Mouse (Mus musculus) stomach, embryonic 14.5 days (tissue): Measurements from ENCODE around the gene 1700010B08Rik. TPM values are rescaled to one million over a fixed set of nuclear protein-coding genes. Genes with fewer than 3 reads are reported as not detected.
"Not testable (repeated sequence)": the region's sequence is repeated elsewhere in the genome, so short reads cannot be mapped to it uniquely, and the experiment has no call there.

Experiments used
- ATAC-seq: fragments of 200-750 bp; cut with Nextera tagmentation; 2 replicates; pipeline ENCODE4 v1.8.0; 2017; ENCODE audit warnings: low read depth, moderate TSS enrichment; ENCODE audit not compliant: insufficient number of reproducible peaks, insufficient read depth, low FRiP score
- H3K27ac ChIP-seq: fragments of 300-500 bp; sonication (generic); 2 replicates; pipeline ENCODE4 v1.5.1; 2014; ENCODE audit warnings: mild to moderate bottlenecking, low read length, moderate library complexity, mixed read lengths
- H3K27me3 ChIP-seq: fragments of 300-500 bp; sonication (generic); 2 replicates; pipeline ENCODE4 v1.6.1; 2014; ENCODE audit warnings: low read length, control low read depth, mixed read lengths; ENCODE audit not compliant: control insufficient read depth, insufficient read depth
- H3K36me3 ChIP-seq: fragments of 300-500 bp; sonication (generic); 2 replicates; pipeline ENCODE4 v1.6.1; 2014; ENCODE audit warnings: mild to moderate bottlenecking, control low read depth, low read length, moderate library complexity, mixed read lengths; ENCODE audit not compliant: control insufficient read depth, insufficient read depth
- H3K4me1 ChIP-seq: fragments of 300-500 bp; sonication (generic); 2 replicates; pipeline ENCODE4 v1.6.1; 2014; ENCODE audit warnings: low read length, control low read depth, mixed read lengths; ENCODE audit not compliant: control insufficient read depth, insufficient read depth
- H3K4me2 ChIP-seq: fragments of 300-500 bp; sonication (generic); replicated peaks from 2 replicates; pipeline ENCODE4 v1.6.1; 2014; ENCODE audit warnings: low read depth, low read length, control low read depth
- H3K4me3 ChIP-seq: fragments of 300-500 bp; sonication (generic); 2 replicates; pipeline ENCODE4 v1.5.1; 2014; ENCODE audit warnings: low read depth, low read length, control low read depth
- H3K9ac ChIP-seq: fragments of 300-500 bp; sonication (generic); replicated peaks from 2 replicates; pipeline ENCODE4 v1.6.1; 2014; ENCODE audit warnings: low read depth, mild to moderate bottlenecking, control low read depth, low read length, moderate library complexity, mixed read lengths
- H3K9me3 ChIP-seq: fragments of 300-500 bp; sonication (generic); 2 replicates; pipeline ENCODE4 v1.6.1; 2016; ENCODE audit warnings: low read depth, low read length, control low read depth; ENCODE audit not compliant: control insufficient read depth
- WGBS: fragments of 180-500 bp; shearing (Covaris S2); extraction: QIAGEN DNeasy Blood & Tissue Kit; methylation state at CpG from one replicate; pipeline ENCODE4 v1.1.7; 2014; 5-methylcytosine and 5-hydroxymethylcytosine counted together
- polyA plus RNA-seq: library from polyadenylated mRNA; unstranded; fragments of >200 nt; fragmentation: Nextera tagmentation; extraction: Ambion mirVana; gene quantifications from 2 replicates; pipeline ENCODE4 v1.2.1, GENCODE M21; 2014

Gene 1700010B08Rik
- polyA plus RNA-seq, 1 experiment from 2014 or later = not detected

DNA sequence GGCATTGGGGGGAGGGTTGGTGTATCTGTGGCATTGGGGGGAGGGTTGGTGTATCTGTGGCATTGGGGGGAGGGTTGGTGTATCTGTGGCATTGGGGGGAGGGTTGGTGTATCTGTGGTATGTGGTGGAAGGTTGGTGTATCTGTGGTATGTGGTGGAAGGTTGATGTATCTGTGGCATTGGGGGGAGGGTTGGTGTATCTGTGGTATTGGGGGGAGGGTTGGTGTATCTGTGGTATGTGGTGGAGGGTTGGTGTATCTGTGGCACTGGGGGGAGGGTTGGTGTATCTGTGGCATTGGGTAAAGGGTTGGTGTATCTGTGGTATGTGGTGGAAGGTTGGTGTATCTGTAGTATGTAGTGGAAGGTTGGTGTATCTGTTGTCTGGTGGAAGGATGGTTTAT, 11.6 kb upstream of the 1700010B08Rik start:
- H3K4me2 ChIP-seq, H3K27ac ChIP-seq, H3K4me3 ChIP-seq, H3K36me3 ChIP-seq, H3K27me3 ChIP-seq, H3K4me1 ChIP-seq, H3K9me3 ChIP-seq, ATAC-seq, H3K9ac ChIP-seq: not testable (repeated sequence)

DNA sequence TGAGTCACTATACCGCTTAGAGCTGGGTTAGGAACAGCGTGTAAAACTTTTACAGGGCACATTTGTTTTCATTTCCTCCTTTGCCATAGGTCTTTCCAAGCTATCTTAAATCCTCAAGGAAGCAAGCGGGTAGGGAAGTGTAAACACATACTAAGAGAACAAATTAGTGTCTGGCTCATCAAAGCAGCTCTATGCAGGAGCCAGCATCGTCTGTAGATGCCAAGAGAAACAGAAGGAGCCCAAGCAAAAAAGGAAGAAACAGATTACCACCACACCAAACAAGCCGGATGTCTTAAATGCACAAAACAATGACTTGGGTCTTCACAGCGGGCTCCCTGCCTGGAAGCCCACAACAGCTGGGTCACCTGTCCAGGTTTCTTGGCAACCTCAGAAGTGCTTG, 9.0 kb upstream of the 1700010B08Rik start:
- Histone ChIP-seq H3K9ac (no peak overlapping the region), H3K36me3 (no peaks in the 10 kb centered on the region), H3K4me2 (no peak overlapping the region), H3K27ac (no peak overlapping the region), H3K4me3 (no peak overlapping the region), H3K27me3 (no peaks in the 10 kb centered on the region), H3K9me3 (no peaks in the 10 kb centered on the region), H3K4me1 (peaks cover 4% of the 10 kb centered on the region; the same call in 1 of the 2 replicates)
- ATAC-seq = no peak
- 57% methylated on average over 6 of the region's 6 CpGs for WGBS

DNA sequence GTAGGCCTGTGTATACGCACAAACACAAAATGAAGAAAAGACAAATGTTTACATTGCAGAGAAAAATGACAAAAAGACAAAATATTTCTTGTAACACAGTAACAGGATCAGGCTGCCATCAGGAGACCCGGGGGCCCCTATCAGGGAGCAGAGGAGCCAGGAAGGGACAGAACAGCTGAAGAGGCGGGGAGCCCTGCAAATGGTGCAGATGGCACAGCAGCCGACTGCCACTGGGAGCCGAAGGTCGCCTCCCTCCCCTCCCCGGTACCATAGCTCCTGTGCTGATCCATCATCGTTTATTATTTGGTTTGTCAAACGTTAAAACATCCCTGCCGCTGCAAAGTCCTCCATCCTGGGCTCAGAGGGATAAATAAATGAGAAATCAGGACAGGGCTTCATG, 6.6 kb upstream of the 1700010B08Rik start:
- no peaks in the 10 kb centered on the region for H3K36me3 ChIP-seq

GRCm38 (mm10) chr2:173713241-173713640, 6.0 kb upstream of the 1700010B08Rik start:
- 65% methylated on average over 4 of the region's 4 CpGs for WGBS
- Histone ChIP-seq H3K27me3 (no peaks in the 10 kb centered on the region), H3K9me3 (no peaks in the 10 kb centered on the region), H3K9ac (no peak overlapping the region), H3K27ac (no peak overlapping the region), H3K36me3 (no peaks in the 10 kb centered on the region), H3K4me3 (no peak overlapping the region), H3K4me1 (peaks cover 4% of the 10 kb centered on the region; the same call in 1 of the 2 replicates), H3K4me2 (no peak overlapping the region)
- no peak for ATAC-seq

More for the DNA sequence above, 6.6 kb upstream of the 1700010B08Rik start:
- peaks cover 4% of the 10 kb centered on the region; the same call in 1 of the 2 replicates for H3K4me1 ChIP-seq
- 8% methylated on average over 10 of the region's 10 CpGs for WGBS
- H3K9me3 ChIP-seq = no peaks in the 10 kb centered on the region
- H3K27me3 ChIP-seq = no peaks in the 10 kb centered on the region
- H3K9ac ChIP-seq = no peak overlapping the region
- ATAC-seq = no peak
- no peak overlapping the region for H3K4me2 ChIP-seq
- no peak overlapping the region for H3K27ac ChIP-seq
- H3K4me3 ChIP-seq = no peak overlapping the region

DNA sequence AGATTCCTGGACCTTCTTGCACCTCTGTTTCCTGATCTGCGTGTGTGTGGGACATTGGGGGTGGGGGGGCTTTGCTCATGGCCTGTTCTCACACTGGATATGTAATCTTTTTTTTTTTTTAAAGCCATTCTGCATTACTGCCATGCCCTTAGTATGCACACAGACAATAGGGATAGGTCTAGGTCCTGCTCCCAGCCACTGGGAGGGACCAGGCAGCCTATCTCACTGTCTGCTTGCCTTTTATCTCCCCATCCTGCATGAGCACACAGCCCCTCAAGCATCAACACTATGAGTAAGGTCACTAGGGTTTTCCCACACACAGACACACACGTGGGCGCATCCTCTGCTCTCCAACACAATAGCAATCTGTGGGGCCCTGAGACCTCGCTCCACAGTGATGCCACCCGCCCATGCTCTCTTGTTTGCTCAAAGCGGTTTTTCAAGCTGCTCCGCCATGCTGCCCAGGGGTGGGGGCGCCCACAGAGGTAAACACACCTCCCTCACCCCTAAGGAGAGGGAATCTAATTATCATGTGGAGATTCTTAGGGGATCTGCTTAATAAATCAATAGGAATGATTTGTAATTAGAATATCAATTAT, 4.5 kb upstream of the 1700010B08Rik start:
- no peaks in the 10 kb centered on the region for H3K36me3 ChIP-seq
- no peak overlapping the region for H3K4me2 ChIP-seq
- no peak overlapping the region for H3K4me3 ChIP-seq
- H3K27ac ChIP-seq = no peak overlapping the region
- peaks cover 4% of the 10 kb centered on the region; the same call in 1 of the 2 replicates for H3K4me1 ChIP-seq
- WGBS = 71% methylated on average over 8 of the region's 8 CpGs
- ATAC-seq = no peak
- H3K27me3 ChIP-seq = no peaks in the 10 kb centered on the region
- no peaks in the 10 kb centered on the region for H3K9me3 ChIP-seq
- no peak overlapping the region for H3K9ac ChIP-seq

DNA sequence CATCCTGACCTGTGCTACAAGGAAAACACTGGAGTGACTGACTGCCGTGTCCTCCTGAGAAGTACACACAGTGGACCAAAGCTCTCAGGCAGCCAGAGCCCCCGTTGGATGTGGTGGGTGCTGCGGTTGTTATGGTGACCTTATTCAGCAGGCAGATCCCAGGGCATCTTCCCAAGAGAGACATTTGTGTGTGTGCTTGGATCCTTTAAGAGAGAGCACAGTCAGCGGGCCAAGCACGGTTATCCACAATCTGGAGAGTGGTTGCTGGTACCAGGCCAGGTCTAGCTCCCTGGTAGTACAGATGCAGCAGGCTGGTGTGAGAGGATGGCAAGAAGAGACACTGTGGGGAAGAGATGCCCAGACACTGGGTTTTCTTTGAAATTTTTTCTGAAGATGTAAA, 2.2 kb upstream of the 1700010B08Rik start:
- Histone ChIP-seq H3K4me2 (no peak overlapping the region), H3K27me3 (no peaks in the 10 kb centered on the region), H3K4me3 (no peak overlapping the region), H3K36me3 (no peaks in the 10 kb centered on the region), H3K27ac (no peak overlapping the region), H3K4me1 (peaks cover 4% of the 10 kb centered on the region; the same call in 1 of the 2 replicates), H3K9me3 (no peaks in the 10 kb centered on the region), H3K9ac (no peak overlapping the region)
- WGBS = 87% methylated on average over 5 of the region's 5 CpGs
- ATAC-seq = no peak

- Histone ChIP-seq H3K36me3 (no peaks in the 10 kb centered on the region), H3K4me3 (no peak overlapping the region), H3K27ac (no peak overlapping the region), H3K4me1 (no peaks in the 10 kb centered on the region), H3K27me3 (no peaks in the 10 kb centered on the region), H3K4me2 (no peak overlapping the region), H3K9me3 (no peaks in the 10 kb centered on the region), H3K9ac (no peak overlapping the region)
- WGBS = 45% methylated on average over 11 of the region's 11 CpGs
- ATAC-seq = 0 out of 2 replicates have a peak, but pooled peaks have one; percentile 34
Observed at GRCm38 (mm10) chr2:173722251-173722857, 3.1 kb downstream of the 1700010B08Rik start.

- Histone ChIP-seq H3K9ac (no peak overlapping the region), H3K27ac (no peak overlapping the region), H3K27me3 (no peaks in the 10 kb centered on the region), H3K4me2 (no peak overlapping the region), H3K4me3 (no peak overlapping the region), H3K36me3 (no peaks in the 10 kb centered on the region), H3K9me3 (no peaks in the 10 kb centered on the region), H3K4me1 (no peaks in the 10 kb centered on the region)
- no peak for ATAC-seq
- 40% methylated on average over 14 of the region's 14 CpGs for WGBS
Observed at GRCm38 (mm10) chr2:173724382-173724781, 5.2 kb downstream of the 1700010B08Rik start.
